Mouse (Mus musculus): Measurements from ENCODE around the gene Ocm.

DNA sequence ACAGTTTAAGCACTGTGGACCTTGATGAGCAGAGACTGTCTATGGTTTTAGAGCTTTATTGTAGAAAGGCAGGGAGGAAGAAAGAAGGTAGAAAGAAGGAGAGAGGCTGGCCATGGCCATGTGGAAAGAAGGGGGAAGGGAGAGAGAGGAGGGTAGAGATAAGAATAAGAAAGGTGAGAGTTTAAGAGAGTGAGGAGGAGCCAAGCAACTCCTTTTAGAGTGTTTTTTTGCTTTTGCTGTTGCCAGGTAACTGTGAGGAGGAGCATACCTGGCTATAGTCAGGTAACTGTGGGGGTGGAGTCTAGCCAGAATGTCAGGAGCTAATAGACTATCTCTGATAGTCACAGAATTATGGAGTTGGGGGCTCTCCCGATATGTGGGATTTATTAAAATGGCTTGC, 43.6 kb upstream of the Ocm start:
- TF ChIP-seq EP300 (IDR thresholded peaks at IDR 0.05) (no peak), CTCF (IDR thresholded peaks at IDR 0.05) (no peak)

Data from lung, postnatal 0 days (tissue).